In genomic region chr4:134020621-134021020, GRCm38 (mm10) we compare ENCODE assay signal across 1 mouse cellular context.
TF ChIP-seq lines count a peak whose summit lies in the region.

No protein-coding gene starts in this region.

TF ChIP-seq in MEL, 35 proteins besides CTCF, POLR2A, EP300 and RAD21 (continued from another document):
- TF ChIP-seq NELFE (IDR thresholded peaks at IDR 0.05; ENCODE audit: low read depth, low read length), result no peak
- no peak for TF ChIP-seq MYC (IDR thresholded peaks at IDR 0.05; ENCODE audit: low read depth, low read length)
- TF ChIP-seq MAZ (IDR thresholded peaks at IDR 0.05; ENCODE audit: low read depth, low read length), result no peak
- no peak for TF ChIP-seq HCFC1 (IDR thresholded peaks at IDR 0.05; ENCODE audit: low read depth, low read length)
- no peak for TF ChIP-seq TAL1 (IDR thresholded peaks at IDR 0.05; ENCODE audit: low read length)
- TF ChIP-seq GABPA (IDR thresholded peaks at IDR 0.05; ENCODE audit: low read depth, low read length), result no peak
- peak; percentile 96 for TF ChIP-seq MXI1 (IDR thresholded peaks at IDR 0.05; ENCODE audit: low read depth, low read length)
- no peak for TF ChIP-seq MAX (IDR thresholded peaks at IDR 0.05; ENCODE audit: low read length)
- peak; percentile 99 for TF ChIP-seq SIN3A (IDR thresholded peaks at IDR 0.05; ENCODE audit: low read length)
- TF ChIP-seq ETS1 (IDR thresholded peaks at IDR 0.05; ENCODE audit: low read depth, low read length), result no peak
- no peak for TF ChIP-seq TBP (IDR thresholded peaks at IDR 0.05; ENCODE audit: low read depth, low read length)
- TF ChIP-seq SMC3 (IDR thresholded peaks at IDR 0.05; ENCODE audit: low read depth, low read length), result no peak
